Mouse (Mus musculus): ENCODE data around the gene Foxj1. TPM values are rescaled to one million over a fixed set of nuclear protein-coding genes. Genes with fewer than 3 reads are reported as not detected.

Gene Foxj1
- polyA plus RNA-seq, 1 experiment from 2014 or later: 2.0 TPM

GRCm38 (mm10) chr11:116312359-116312758, 22.8 kb downstream of the Foxj1 start:
- Histone ChIP-seq H3K9me3 (replicated peaks; ENCODE audit: control insufficient read depth, low read length) (no peaks in the 10 kb centered on the region), H3K9ac (ENCODE audit: low read length) (no peak overlapping the region), H3K27me3 (ENCODE audit: control insufficient read depth, insufficient read depth, low read length) (no peaks in the 10 kb centered on the region), H3K4me3 (ENCODE audit: low read length) (no peak overlapping the region), H3K4me2 (ENCODE audit: low read depth, low read length) (no peak overlapping the region), H3K36me3 (ENCODE audit: control insufficient read depth, insufficient read depth) (no peaks in the 10 kb centered on the region), H3K27ac (ENCODE audit: low read length) (no peak overlapping the region; the same call in 1 of the 2 replicates), H3K4me1 (ENCODE audit: control insufficient read depth, insufficient read depth, low read length) (no peaks in the 10 kb centered on the region)
- whole genome bisulfite sequencing: 45% methylated on average over 8 of the region's 8 CpGs
- ATAC-seq (replicated peaks; ENCODE audit: extremely low read depth, insufficient read depth, low FRiP score): no peak

DNA sequence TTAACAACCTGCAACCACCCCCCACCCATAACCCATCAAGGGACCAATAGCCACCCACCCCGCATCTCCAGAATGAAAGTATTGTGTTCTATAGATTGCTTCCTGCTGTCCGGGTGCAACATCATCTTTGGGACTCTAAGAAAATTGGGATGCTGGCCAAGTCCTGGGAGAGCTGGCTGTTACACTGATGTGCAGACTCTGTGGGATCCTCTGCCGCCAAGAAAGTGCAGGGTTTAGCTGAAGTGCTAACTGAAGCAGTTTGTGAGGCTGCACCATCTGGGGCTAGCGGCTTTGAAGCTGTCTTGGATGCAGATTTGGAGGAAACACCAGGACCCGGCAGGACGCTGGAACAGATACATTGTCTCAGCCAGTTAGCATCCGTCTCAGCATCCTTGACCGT, 24.0 kb downstream of the Foxj1 start:
- ATAC-seq (replicated peaks; ENCODE audit: extremely low read depth, insufficient read depth, low FRiP score): no peak
- WGBS: 34% methylated on average over 8 of the region's 8 CpGs

GRCm38 (mm10) chr11:116309601-116310000, 25.6 kb downstream of the Foxj1 start:
- 57% methylated on average over 3 of the region's 3 CpGs for WGBS
- no peak overlapping the region for H3K4me2 ChIP-seq (ENCODE audit: low read depth, low read length)
- no peak overlapping the region for H3K4me3 ChIP-seq (ENCODE audit: low read length)
- no peak overlapping the region for H3K27ac ChIP-seq (ENCODE audit: low read length)
- 0 out of 2 replicates have a peak, but pooled peaks cover 3% of the 10 kb centered on the region for H3K9me3 ChIP-seq (replicated peaks; ENCODE audit: control insufficient read depth, low read length)
- H3K36me3 ChIP-seq (ENCODE audit: control insufficient read depth, insufficient read depth): peaks cover 7% of the 10 kb centered on the region; the same call in 1 of the 2 replicates
- no peak overlapping the region for H3K9ac ChIP-seq (ENCODE audit: low read length)
- no peak for ATAC-seq (replicated peaks; ENCODE audit: extremely low read depth, insufficient read depth, low FRiP score)
- no peaks in the 10 kb centered on the region for H3K27me3 ChIP-seq (ENCODE audit: control insufficient read depth, insufficient read depth, low read length)
- peaks cover 8% of the 10 kb centered on the region for H3K4me1 ChIP-seq (ENCODE audit: control insufficient read depth, insufficient read depth, low read length)

More for the DNA sequence above, 24.0 kb downstream of the Foxj1 start:
- Histone ChIP-seq H3K36me3 (ENCODE audit: control insufficient read depth, insufficient read depth) (no peaks in the 10 kb centered on the region), H3K27me3 (ENCODE audit: control insufficient read depth, insufficient read depth, low read length) (no peaks in the 10 kb centered on the region), H3K9ac (ENCODE audit: low read length) (no peak overlapping the region), H3K9me3 (replicated peaks; ENCODE audit: control insufficient read depth, low read length) (no peaks in the 10 kb centered on the region), H3K4me2 (ENCODE audit: low read depth, low read length) (no peak overlapping the region), H3K4me1 (ENCODE audit: control insufficient read depth, insufficient read depth, low read length) (peaks cover 3% of the 10 kb centered on the region; the same call in 1 of the 2 replicates), H3K27ac (ENCODE audit: low read length) (no peak overlapping the region), H3K4me3 (ENCODE audit: low read length) (no peak overlapping the region)

GRCm38 (mm10) chr11:116307762-116308531, 27.3 kb downstream of the Foxj1 start:
- Histone ChIP-seq H3K4me3 (ENCODE audit: low read length) (no peak overlapping the region), H3K4me2 (ENCODE audit: low read depth, low read length) (no peak overlapping the region)
- 89% methylated on average over 12 of the region's 12 CpGs for WGBS

GRCm38 (mm10) chr11:116307019-116307725, 28.0 kb downstream of the Foxj1 start, which contains the start of gene Exoc7:
Exoc7 (minus strand) TSS chr11:116307233.
- peaks cover 8% of the 10 kb centered on the region for H3K4me1 ChIP-seq (ENCODE audit: control insufficient read depth, insufficient read depth, low read length)

More at GRCm38 (mm10) chr11:116307762-116308531, 27.3 kb downstream of the Foxj1 start:
- Histone ChIP-seq H3K4me1 (ENCODE audit: control insufficient read depth, insufficient read depth, low read length) (peaks cover 8% of the 10 kb centered on the region), H3K9me3 (replicated peaks; ENCODE audit: control insufficient read depth, low read length) (0 out of 2 replicates have a peak, but pooled peaks cover 3% of the 10 kb centered on the region), H3K9ac (ENCODE audit: low read length) (no peak overlapping the region), H3K36me3 (ENCODE audit: control insufficient read depth, insufficient read depth) (peaks cover 20% of the 10 kb centered on the region), H3K27ac (ENCODE audit: low read length) (no peak overlapping the region), H3K27me3 (ENCODE audit: control insufficient read depth, insufficient read depth, low read length) (no peaks in the 10 kb centered on the region)
- no peak for ATAC-seq (replicated peaks; ENCODE audit: extremely low read depth, insufficient read depth, low FRiP score)

GRCm38 (mm10) chr11:116306126-116306982, 28.8 kb downstream of the Foxj1 start:
- peaks cover 8% of the 10 kb centered on the region for H3K4me1 ChIP-seq (ENCODE audit: control insufficient read depth, insufficient read depth, low read length)
- peak overlapping the region; percentile 85 for H3K9ac ChIP-seq (ENCODE audit: low read length)
- H3K4me2 ChIP-seq (ENCODE audit: low read depth, low read length): peak overlapping the region; percentile 95
- no peaks in the 10 kb centered on the region for H3K27me3 ChIP-seq (ENCODE audit: control insufficient read depth, insufficient read depth, low read length)
- 0 out of 2 replicates have a peak, but pooled peaks cover 3% of the 10 kb centered on the region for H3K9me3 ChIP-seq (replicated peaks; ENCODE audit: control insufficient read depth, low read length)
- H3K27ac ChIP-seq (ENCODE audit: low read length): peak overlapping the region; percentile 47; the same call in 1 of the 2 replicates
- WGBS: 1% methylated on average over 53 of the region's 53 CpGs
- ATAC-seq (replicated peaks; ENCODE audit: extremely low read depth, insufficient read depth, low FRiP score): peak; percentile 94
- H3K36me3 ChIP-seq (ENCODE audit: control insufficient read depth, insufficient read depth): peaks cover 32% of the 10 kb centered on the region
- peak overlapping the region; percentile 77 for H3K4me3 ChIP-seq (ENCODE audit: low read length)

More at GRCm38 (mm10) chr11:116307019-116307725, 28.0 kb downstream of the Foxj1 start, which contains the start of gene Exoc7:
- peak within 1 kb of the TSS; percentile 77 for H3K4me3 ChIP-seq (ENCODE audit: low read length)
- WGBS: 81% methylated on average over 10 of the region's 10 CpGs
- H3K4me2 ChIP-seq (ENCODE audit: low read depth, low read length): peak within 1 kb of the TSS; percentile 95
- peaks cover 26% of the 10 kb centered on the region for H3K36me3 ChIP-seq (ENCODE audit: control insufficient read depth, insufficient read depth)
- peak within 1 kb of the TSS; percentile 47; the same call in 1 of the 2 replicates for H3K27ac ChIP-seq (ENCODE audit: low read length)
- 0 out of 2 replicates have a peak, but pooled peaks cover 3% of the 10 kb centered on the region for H3K9me3 ChIP-seq (replicated peaks; ENCODE audit: control insufficient read depth, low read length)
- ATAC-seq (replicated peaks; ENCODE audit: extremely low read depth, insufficient read depth, low FRiP score): no peak
- H3K27me3 ChIP-seq (ENCODE audit: control insufficient read depth, insufficient read depth, low read length): no peaks in the 10 kb centered on the region
- H3K9ac ChIP-seq (ENCODE audit: low read length): peak within 1 kb of the TSS; percentile 85

DNA sequence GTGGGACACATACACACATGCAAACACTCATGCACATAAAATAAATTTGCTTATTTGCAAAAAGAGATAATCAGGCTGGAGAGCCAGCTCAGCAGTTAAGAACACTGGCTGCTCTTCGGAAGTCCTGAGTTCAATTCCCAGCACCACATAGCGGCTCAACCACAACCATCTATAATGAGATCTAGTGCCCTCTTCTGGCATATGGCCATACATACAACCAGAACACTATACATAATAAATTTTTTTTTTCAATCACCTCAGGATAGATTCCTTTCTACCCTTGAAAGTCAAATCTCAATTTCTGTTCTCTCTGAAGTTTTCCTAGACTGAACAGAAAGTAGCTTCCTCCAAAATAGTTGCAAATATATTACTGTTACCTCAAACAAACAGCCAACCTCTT, 29.8 kb downstream of the Foxj1 start:
- no peak for ATAC-seq (replicated peaks; ENCODE audit: extremely low read depth, insufficient read depth, low FRiP score)
- WGBS: 94% methylated on average over 2 of the region's 2 CpGs
- peak overlapping the region; percentile 77 for H3K4me3 ChIP-seq (ENCODE audit: low read length)

GRCm38 (mm10) chr11:116298621-116299020, 36.6 kb downstream of the Foxj1 start:
- ATAC-seq (replicated peaks; ENCODE audit: extremely low read depth, insufficient read depth, low FRiP score): no peak
- H3K27ac ChIP-seq (ENCODE audit: low read length): no peak overlapping the region
- H3K4me2 ChIP-seq (ENCODE audit: low read depth, low read length): no peak overlapping the region
- peaks cover 36% of the 10 kb centered on the region for H3K36me3 ChIP-seq (ENCODE audit: control insufficient read depth, insufficient read depth)
- no peaks in the 10 kb centered on the region for H3K27me3 ChIP-seq (ENCODE audit: control insufficient read depth, insufficient read depth, low read length)
- no peaks in the 10 kb centered on the region for H3K9me3 ChIP-seq (replicated peaks; ENCODE audit: control insufficient read depth, low read length)
- 92% methylated on average over 6 of the region's 6 CpGs for WGBS
- H3K4me3 ChIP-seq (ENCODE audit: low read length): no peak overlapping the region
- no peak overlapping the region for H3K9ac ChIP-seq (ENCODE audit: low read length)
- no peaks in the 10 kb centered on the region for H3K4me1 ChIP-seq (ENCODE audit: control insufficient read depth, insufficient read depth, low read length)

More for the DNA sequence above, 29.8 kb downstream of the Foxj1 start:
- no peak overlapping the region for H3K27ac ChIP-seq (ENCODE audit: low read length)
- no peak overlapping the region for H3K9ac ChIP-seq (ENCODE audit: low read length)
- H3K4me1 ChIP-seq (ENCODE audit: control insufficient read depth, insufficient read depth, low read length): peaks cover 8% of the 10 kb centered on the region
- no peaks in the 10 kb centered on the region for H3K27me3 ChIP-seq (ENCODE audit: control insufficient read depth, insufficient read depth, low read length)
- 0 out of 2 replicates have a peak, but pooled peaks cover 3% of the 10 kb centered on the region for H3K9me3 ChIP-seq (replicated peaks; ENCODE audit: control insufficient read depth, low read length)
- H3K4me2 ChIP-seq (ENCODE audit: low read depth, low read length): peak overlapping the region; percentile 95
- H3K36me3 ChIP-seq (ENCODE audit: control insufficient read depth, insufficient read depth): peaks cover 41% of the 10 kb centered on the region
